Mouse (Mus musculus) erythroid progenitor cell, adult 5-6 weeks (primary cell): ENCODE data around the gene Jak2. TPM values are rescaled to one million over a fixed set of nuclear protein-coding genes. Genes with fewer than 3 reads are reported as not detected.

Experiments
- ATAC-seq: replicated peaks from 2 replicates; pipeline ENCODE4 v1.8.0; 2016; ENCODE audit warnings: moderate number of reproducible peaks, mild to moderate bottlenecking, moderate TSS enrichment, inconsistent platforms; ENCODE audit not compliant: poor library complexity, low FRiP score, severe bottlenecking
- total RNA-seq, 2 experiments: library from RNA; stranded (forward) in 1 of 2; stranded (reverse) in 1 of 2; fragments of 150-400 nt in 1 of 2; fragments of 186-747, 209-891 nt in 1 of 2; gene quantifications; 2 replicates each; pipeline versions ENCODE4 v1.2.3 to v1.2.4; 2015 to 2017; ENCODE audit warnings: low replicate concordance in 2 of 2

The Jak2 gene
- total RNA-seq, 2 experiments from 2014 or later = 88.7 to 88.9 TPM

DNA sequence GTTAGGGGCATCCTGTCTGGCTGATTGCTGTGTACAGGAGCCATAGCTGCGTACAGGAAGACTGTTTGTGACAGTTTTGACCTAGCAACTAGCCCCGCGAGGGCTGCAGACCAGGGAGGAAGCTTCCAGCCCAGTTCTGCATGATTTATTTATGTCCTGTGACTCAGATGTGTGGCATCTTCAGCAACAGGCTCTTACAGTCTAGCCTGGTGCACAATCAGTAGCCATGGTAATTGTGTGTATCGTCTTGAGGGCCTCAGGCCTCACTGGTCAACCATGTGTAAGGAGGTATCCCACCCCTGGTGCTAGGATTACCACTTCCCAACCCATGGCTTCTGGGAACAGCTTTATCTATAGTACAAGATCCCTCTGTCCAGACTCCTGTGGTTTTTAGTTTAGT lies 40.9 kb downstream of the Jak2 start:
- no peak for ATAC-seq

DNA sequence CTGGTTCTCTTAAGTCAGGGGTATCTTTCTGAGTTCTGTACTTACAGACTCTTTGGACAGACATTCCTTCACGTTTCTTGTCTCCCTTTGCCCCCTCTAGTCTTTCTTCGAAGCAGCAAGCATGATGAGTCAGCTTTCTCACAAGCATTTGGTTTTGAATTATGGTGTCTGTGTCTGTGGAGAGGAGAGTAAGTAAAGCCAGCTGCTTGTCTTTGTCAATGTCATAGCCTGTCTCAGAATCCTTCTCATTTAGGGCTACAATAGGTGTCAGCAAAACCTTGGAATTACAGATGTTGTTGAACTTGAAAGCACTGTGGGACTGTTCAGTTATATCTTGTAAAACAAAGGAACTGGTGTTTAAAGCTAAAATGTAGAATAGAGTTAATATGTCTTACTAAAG lies 43.1 kb downstream of the Jak2 start:
- ATAC-seq = no peak

DNA sequence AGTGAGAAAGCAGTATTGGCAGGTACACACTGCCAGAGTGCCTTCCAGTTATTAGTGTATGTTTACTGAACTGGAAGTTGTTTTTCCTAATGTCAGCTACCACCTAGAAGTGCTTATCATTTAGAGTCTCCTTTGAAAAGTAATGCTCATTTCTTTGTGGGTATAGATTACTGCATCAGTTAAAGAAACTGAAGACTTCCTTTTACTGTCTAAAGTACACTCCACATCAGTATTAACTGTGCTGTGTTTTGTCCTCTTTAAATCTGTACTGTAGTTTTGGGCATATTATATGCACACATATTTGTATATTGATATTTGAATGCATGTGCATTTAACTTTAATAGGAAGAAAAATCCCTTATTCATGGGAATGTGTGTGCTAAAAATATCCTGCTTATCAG lies 44.5 kb downstream of the Jak2 start:
- ATAC-seq = no peak

DNA sequence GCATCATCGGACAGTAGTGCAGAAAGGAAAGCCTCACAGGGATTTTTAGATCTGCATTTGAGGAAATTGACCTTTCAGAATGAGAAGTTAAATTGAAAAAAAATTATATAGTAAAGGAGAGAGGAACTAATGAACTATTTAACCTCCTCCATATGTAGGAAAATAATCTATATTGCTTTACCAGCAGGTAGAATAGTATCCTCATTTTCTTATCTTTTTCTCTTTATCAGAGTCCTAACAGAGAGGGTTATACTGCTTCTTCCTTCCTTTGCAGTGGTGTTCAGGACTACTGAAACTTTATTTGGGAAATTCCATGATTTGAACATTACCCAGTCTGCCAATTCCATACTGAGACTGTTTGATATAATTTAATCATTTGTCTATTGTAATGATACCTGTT lies 45.7 kb downstream of the Jak2 start:
- no peak for ATAC-seq

DNA sequence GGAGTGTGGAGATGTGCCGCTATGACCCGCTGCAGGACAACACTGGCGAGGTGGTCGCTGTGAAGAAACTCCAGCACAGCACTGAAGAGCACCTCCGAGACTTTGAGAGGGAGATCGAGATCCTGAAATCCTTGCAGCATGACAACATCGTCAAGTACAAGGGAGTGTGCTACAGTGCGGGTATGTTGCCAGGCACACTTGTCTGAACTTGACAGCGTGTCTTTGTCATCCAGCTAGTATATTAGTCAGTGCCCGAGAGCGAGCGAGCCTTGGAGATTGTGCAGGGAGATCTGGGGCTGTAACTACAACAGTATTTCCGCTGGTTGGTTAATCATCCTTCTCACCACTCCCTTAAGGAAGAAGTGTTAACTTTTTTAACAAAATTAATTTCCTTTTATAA lies 49.3 kb downstream of the Jak2 start:
- ATAC-seq = no peak

DNA sequence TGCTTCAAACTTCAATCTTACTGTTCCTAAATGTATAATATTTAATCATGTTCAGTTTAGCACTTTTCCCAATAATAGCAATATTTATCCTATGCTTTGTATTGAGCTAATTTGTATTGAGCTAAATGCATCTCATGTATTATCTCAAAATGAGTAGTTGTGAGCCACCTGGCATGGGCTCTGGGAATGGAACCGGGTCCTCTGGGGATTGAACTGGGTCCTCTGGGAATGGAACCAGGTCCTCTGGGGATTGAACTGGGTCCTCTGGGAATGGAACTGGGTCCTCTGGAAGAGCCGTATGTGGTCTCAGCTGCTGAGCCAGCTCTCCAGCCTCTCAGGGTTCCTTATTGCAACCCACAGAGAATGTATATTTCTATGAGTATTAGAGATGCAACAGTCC lies 50.5 kb downstream of the Jak2 start:
- ATAC-seq = no peak

DNA sequence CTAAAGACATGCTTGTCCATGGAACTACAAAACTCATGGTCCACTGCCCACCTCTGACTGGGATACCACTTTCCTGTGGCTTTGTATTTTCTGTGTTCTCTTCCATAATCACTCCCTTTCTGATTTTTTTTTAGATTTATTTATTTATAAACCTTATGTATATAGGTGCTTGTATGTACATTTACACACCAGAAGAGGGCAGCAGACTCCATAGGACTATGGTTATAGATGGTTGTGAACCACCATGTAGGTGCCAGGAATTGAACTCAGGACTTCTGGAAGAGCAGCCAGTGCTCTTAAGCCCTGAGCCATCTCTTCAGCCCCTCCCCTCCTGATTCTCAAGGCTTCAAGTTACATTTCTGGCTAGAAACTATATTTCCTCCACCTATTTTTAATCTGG lies 57.2 kb downstream of the Jak2 start:
- ATAC-seq = no peak

DNA sequence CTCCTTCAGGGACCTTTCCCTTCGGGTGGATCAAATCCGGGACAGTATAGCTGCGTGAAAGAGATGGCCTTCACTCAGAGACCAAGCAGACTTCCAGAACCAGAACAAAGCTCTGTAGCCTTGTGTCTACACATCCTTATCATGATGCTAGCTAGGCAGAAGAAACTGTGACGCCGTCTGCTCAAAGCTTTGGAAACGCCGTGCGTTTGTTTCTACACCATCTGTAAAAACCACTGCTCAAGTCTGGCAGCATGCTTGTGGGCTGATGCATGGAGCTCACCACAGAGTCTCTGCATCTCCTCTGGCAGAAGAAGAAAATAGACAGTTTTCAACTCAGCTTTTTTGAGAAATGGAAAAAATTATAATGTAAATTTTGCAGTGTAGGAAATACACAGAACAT lies 60.2 kb downstream of the Jak2 start:
- ATAC-seq = no peak

DNA sequence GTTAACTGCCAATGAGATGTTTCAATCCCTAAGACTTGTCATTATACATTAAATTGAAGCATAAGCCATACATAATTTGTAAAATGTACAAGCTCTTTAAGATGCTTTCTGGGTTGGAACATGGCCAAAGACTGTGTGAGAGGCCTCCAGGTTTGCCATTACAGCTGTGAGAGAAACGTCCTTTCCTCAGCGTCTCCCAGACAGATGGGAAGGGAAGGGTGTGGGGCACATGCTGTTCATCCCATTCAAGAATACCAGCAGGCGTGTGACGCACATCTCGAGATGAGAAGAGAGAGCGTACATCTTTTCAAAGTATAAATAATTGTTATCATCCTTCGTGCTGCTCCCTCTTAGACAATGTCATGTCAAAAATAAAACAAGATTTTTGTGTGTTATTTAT lies 61.0 kb downstream of the Jak2 start:
- no peak for ATAC-seq

DNA sequence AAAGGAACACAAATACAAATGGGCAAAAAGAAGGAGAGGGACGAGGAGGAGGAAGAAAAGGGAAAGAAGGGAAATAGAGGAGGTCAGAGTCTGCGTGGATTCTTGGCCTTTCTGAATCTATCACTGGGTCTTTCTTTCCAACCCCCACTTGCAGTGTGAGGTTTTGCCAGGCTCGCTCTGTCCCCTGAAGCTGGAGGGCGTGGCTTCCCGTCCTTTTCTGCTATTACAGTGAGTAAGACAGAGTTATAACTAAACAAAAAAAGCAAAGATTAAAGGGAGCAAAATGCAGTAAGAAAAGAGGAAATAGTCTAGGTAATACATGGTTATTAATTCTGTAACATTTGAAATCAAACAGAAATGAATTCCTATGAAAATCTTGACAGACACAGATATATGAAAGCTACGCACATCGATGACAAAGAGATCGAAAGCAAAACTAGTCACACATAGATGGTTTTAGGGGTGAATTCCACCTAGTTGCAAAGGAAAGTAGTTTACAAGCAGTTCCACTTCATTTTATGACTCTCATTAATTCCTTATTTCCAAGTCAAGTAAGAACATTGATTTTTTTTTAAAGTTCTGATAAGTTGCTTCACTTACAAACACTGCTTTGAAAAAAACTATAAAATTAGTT lies 71.9 kb downstream of the Jak2 start:
- ATAC-seq = peak; percentile 64

DNA sequence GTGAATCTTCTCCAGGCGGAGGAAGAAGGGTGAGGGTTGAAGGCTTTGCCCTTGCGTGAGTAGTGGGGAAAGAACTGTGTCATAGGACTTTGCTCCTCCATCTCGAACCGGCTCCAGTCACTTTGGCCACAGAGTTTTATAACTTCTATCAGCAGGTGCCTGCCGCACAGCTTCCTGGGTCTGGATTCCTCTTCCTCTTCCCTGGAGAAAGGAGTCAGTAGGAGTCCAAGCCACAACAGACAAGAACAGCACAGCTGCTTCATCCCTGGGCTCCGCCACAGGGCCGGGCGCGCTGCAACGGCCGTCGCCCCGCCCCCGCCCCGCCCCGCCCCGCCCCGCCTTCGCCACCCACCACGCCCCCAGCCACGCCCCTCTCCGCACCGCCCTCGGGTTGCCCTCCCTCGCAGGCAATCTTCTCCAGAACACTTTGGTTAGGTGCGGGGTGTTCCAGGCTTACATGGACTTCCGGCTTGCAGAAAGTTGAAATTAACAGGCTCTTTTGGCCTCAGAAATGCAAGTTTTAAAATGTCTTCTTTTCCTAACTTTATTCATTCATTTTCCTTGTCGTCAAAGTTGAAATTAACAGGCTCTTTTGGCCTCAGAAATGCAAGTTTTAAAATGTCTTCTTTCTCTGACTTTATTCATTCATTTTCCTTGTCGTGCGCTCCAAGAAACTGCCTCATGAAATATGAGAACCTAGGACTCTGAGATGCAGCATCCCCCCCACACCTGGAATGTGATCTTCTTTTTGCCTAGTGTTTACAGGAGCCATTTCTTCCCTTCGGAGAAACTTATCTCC lies 73.6 kb downstream of the Jak2 start, which contains the start of gene Insl6:
Gene Insl6, minus strand, starts transcription at position 304 of the 799 bp plus-strand sequence.
- peak; percentile 89 for ATAC-seq

DNA sequence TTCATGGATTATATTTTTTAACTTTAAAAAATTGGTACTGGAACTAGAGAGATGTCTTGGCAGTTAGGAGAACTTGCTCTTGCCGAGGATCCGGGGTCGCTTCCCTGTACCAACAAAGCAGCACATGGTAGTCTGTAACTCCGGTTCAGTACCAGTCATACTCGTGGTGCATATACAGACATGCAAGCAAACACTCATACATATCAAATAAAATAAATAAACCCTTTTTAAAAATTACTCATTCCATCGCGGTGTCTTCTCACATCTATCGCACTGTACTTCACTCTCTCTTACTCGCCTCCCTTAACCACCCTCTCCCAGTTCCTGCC lies 74.2 kb downstream of the Jak2 start:
- ATAC-seq = no peak

DNA sequence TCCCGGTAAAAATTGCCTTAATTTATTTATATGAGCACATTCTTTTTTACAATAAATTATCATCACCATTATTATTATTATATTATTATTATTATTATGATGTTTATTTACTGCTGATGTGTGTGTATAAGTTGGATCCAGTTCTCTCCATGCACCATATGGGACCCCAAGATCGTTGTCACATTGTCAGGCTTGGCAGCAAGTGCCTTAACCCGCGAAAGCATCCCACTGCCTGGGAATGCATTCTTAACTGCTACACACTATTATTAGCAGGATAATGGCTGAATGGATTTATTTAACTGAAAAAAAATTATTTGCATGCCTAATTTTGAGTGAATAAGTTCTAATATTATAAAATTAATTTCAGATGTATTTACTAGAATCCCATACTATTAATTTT lies 74.8 kb downstream of the Jak2 start:
- ATAC-seq = no peak

DNA sequence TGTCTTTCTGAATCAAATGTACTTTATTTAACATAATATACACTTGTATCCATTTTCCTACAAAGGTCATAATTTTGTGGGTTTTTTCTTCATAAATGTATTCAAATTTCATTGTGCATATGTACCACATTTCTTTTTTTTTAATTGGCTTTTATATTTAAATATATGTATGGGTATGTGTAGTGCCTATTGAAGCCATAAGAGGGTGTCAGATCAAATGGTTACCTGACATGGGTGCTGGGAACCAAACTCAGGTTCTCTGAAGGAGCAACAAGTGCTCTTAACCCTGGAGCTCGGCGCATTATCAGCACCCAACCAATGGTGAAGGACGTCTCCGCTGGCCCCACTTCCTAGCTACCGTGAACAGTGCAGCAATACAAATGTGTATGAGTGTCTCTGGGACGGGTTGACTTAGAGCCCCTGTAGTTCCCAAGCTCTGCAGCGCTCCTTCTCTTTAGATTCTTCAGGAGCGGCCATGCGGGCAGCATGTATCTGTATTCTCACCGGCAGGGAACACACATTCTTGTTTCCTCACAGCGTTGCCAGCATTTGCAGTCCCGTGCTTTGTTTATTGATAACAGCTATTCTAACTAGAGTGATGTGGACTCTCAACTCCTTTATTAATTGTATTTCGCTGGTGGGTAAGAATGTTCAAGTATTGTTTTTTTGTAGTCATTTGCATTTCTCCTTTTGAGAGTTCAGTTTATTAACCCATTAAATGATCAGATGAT lies 75.4 kb downstream of the Jak2 start:
- ATAC-seq = no peak

DNA sequence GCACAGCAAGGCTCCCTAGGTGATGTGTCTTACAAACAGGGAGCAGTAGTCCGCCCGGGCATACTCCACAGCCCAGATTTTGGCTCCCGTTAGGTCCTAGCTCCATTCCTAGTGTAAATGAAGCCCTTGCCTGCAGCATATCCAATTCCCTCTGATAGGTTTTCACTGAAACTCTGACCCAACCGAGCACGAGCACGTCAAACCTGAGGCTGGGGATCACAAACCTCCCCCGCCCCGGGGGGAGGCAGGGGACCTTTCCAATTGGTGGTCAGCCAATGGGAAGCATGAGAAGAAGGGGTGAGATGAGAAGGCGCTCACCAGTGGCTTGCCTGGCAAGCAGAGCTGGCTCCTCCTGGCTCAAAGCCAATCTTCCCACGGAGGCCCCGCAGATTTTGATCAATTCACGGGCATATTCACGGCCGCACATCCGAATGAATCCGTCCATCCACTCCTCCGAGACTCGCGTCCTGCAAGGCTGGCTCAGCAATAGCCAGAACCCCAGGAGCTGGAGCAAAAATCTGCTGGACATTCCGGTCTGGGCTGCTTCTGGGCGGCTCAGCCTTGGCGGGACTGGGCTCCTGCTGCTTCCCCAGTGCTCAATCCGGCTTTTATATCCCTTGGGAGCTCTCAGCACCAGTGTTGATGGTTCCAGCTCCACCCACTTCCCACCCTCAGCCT lies 82.6 kb downstream of the Jak2 start, which contains the start of gene Rln1:
Gene Rln1, minus strand, starts transcription at position 603 of the 678 bp plus-strand sequence.
- no peak for ATAC-seq

DNA sequence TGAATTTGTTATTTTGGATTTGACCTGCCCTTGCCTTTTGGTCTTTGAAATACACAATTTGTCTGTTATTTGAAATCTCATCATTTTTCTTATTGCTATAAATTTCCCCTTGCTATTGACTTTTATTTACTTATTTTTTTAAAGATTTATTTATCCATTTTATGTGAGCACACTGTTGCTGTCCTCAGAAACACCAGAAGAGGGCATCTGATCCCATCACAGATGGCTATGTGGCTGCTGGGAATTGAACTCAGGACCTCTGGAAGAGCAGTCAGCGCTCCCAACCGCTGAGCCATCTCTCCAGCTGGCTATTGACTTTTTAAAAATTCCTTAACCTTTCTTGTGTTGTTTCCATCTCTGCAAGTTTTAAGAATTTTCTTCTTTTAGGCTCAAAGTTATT lies 85.0 kb downstream of the Jak2 start:
- ATAC-seq = no peak

DNA sequence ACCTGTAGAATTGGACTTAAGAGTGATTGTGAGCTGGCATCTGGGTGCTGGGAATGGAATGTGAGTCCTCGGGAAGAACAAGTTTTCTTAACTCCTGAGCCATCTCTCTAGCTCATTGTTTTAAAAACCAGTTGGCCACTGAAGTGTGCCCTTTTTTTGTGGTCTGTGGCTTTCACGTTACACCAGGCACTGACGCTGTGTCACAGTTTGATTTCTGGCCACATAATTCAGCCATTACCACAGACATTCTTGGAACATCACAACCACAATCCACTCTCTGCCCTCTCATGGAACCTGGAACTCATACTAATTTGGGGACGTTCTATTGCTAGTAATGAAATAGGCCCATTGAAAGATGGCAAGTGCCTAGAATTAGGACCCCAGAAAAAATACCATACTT lies 89.4 kb downstream of the Jak2 start:
- ATAC-seq = no peak

DNA sequence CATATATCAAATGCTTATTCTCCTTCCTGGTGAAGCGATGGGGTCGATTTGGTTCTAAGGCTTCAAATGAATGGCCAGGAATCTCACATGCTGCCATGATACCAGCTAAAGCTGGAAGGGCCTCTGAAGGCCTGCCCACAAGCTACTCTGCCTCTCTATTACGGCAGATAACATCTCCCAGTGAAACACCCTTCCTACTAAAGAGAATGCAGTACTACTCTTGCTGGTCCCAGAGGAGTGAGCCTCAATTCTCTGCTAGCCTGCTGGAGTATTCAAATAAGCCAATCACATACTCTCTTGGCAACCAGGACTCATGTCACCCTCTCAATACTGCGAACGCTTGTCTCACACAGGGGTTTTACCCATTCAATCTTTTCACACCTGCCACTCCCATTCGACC lies 90.7 kb downstream of the Jak2 start:
- ATAC-seq = no peak

DNA sequence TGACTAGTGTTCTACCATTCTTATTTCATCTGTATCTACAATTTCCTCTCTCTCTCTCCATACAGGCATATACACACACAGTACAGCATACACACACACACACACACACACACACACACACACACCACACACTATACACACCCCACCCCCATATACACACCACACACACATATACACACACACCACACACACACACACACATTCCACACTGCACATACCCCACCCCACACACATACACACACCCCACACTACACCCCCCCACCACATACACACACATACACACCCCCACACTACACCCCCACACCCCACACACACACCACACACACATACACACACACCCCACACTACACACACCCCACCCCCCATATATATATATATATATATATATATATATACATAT lies 93.2 kb downstream of the Jak2 start:
- ATAC-seq = no peak

DNA sequence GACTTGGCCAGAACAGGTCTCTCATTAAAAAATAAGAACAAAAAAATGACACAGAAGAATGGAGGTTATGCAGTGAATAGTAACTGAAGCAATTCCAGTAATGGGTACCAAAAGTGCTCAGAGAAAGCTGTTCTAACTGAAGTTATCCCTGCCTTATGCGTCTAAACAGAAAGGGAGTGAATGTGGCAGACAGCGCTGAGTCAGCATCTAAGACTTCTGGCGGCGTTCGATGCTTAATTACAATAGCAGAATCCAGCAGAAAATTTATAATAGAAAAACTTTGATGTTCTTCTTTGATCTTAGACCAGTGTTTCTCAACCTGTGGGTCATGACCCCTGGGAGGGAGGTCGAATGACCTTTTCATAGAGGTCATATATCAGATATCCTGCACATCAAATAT lies 94.0 kb downstream of the Jak2 start:
- no peak for ATAC-seq

DNA sequence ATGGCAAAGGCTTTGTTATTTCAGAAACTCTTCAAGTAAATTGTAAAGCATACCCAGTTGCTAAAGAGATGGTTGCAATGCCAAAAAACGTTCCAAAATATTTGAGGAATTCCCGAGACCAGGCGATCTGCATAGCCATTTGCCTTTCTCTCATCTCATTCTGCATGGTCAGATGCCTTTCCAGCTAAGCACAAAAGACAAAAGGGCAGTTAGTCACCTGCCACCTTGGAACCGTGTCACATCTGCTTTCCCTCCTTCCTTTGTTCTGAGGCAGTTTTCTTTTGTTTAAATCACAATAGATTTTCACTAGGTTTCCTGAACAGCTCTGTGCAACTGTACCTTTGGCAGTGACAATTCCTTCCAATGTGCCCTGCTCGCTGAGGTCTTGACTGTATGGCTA lies 99.4 kb downstream of the Jak2 start:
- ATAC-seq = no peak
